Mouse (Mus musculus) embryonic facial prominence, embryonic 14.5 days (tissue): ENCODE measurements at regions not wholly inside any gene's neighbourhood (a gene's known extent, or its start where the extent isn't known, plus 50 kb on each side); places are given as distances from the start of the nearest gene placed in this dataset.

ENCODE experiments used
- ATAC-seq: fragments of 200-750 bp; cut with Nextera tagmentation; 2 replicates; pipeline ENCODE4 v1.8.0; 2017; ENCODE audit warnings: low read depth, moderate number of reproducible peaks, moderate TSS enrichment
- DNase-seq: peaks from one replicate; pipeline ENCODE4 v3.0.0-alpha.2; 2015; ENCODE audit warnings: low spot score
- H3K27ac ChIP-seq: fragments of 300-500 bp; sonication (generic); replicated peaks from 2 replicates; pipeline ENCODE4 v1.5.1; 2014; ENCODE audit warnings: low read depth, mild to moderate bottlenecking, low read length, moderate library complexity
- H3K27me3 ChIP-seq: fragments of 300-500 bp; sonication (generic); replicated peaks from 2 replicates; pipeline ENCODE4 v1.6.1; 2014; ENCODE audit warnings: low read length; ENCODE audit not compliant: control insufficient read depth, insufficient read depth
- H3K36me3 ChIP-seq: fragments of 300-500 bp; sonication (generic); 2 replicates; pipeline ENCODE4 v1.6.1; 2014; ENCODE audit warnings: low read length, mixed read lengths; ENCODE audit not compliant: control insufficient read depth, insufficient read depth
- H3K4me1 ChIP-seq: fragments of 300-500 bp; sonication (generic); 2 replicates; pipeline ENCODE4 v1.6.1; 2014; ENCODE audit warnings: antibody characterized with exemption, low read length; ENCODE audit not compliant: control insufficient read depth, insufficient read depth
- H3K4me2 ChIP-seq: fragments of 300-500 bp; sonication (generic); 2 replicates; pipeline ENCODE4 v1.6.1; 2014; ENCODE audit warnings: low read depth, mild to moderate bottlenecking, low read length, moderate library complexity, mixed read lengths
- H3K4me3 ChIP-seq: fragments of 300-500 bp; sonication (generic); 2 replicates; pipeline ENCODE4 v1.5.1; 2014; ENCODE audit warnings: low read depth, mild to moderate bottlenecking, low read length
- H3K9ac ChIP-seq: fragments of 300-500 bp; sonication (generic); 2 replicates; pipeline ENCODE4 v1.6.1; 2014; ENCODE audit warnings: low read depth, mild to moderate bottlenecking, low read length, moderate library complexity, mixed read lengths
- H3K9me3 ChIP-seq: fragments of 300-500 bp; sonication (generic); 2 replicates; pipeline ENCODE4 v1.6.1; 2016; ENCODE audit warnings: low read length; ENCODE audit not compliant: control insufficient read depth
- WGBS: fragments of 180-500 bp; shearing (Covaris S2); extraction: QIAGEN DNeasy Blood & Tissue Kit; methylation state at CpG from one replicate; pipeline ENCODE4 v1.1.7; 2014; 5-methylcytosine and 5-hydroxymethylcytosine counted together

DNA sequence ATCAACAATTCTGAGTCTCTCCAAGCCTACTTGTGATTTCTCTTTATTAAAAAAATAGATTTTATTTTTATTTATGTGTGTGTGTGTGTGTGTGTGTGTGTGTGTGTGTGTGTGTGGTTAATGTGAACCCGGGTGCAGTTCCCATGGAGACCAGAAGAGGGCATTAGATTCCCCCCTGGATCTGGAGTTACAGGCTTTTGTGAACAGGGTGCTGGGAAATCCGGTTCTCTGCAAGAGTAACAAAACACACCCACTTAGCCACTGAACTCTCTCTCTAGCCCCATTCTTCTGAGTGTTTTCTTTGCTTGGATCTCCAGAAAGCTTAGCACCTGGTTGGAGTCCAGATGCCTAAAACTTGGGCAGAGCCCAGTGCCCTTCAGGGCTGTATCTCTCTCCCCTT is 198.4 kb downstream of the Nucb2 start:
- no peaks in the 10 kb centered on the region for H3K36me3 ChIP-seq
- ATAC-seq (no peak), DNase-seq (no peak)
- no peak overlapping the region for H3K4me3 ChIP-seq
- 0 out of 2 replicates have a peak, but pooled peaks cover 3% of the 10 kb centered on the region for H3K4me1 ChIP-seq
- H3K9ac ChIP-seq, result no peak overlapping the region
- H3K9me3 ChIP-seq, result peaks cover 4% of the 10 kb centered on the region; the same call in 1 of the 2 replicates
- 83% methylated on average over 2 of the region's 2 CpGs for WGBS
- H3K27ac ChIP-seq, result no peak overlapping the region
- no peak overlapping the region for H3K4me2 ChIP-seq
- H3K27me3 ChIP-seq, result no peaks in the 10 kb centered on the region

DNA sequence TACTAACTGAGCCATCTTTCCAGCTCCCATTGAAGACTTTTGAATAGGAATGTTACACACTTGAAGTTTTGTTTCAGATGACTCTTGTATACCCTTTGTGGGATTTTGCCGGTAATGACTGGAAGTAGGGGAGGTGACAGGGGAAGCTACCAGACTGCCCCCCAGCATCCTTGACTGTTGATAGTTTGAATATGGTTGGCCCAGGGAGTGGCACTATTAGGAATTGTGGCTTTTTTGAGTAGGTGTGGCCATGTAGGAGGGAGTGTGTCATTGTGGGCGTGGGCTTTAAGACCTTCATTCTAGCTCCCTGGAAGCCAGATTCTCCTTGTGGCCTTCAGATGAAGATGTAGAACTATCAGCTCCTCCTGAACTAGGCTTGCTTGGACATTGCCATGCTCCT is 207.4 kb downstream of the Nucb2 start:
- WGBS, result 82% methylated on average over 2 of the region's 2 CpGs
- H3K9ac ChIP-seq, result no peak overlapping the region
- H3K4me3 ChIP-seq, result no peak overlapping the region
- H3K4me2 ChIP-seq, result no peak overlapping the region
- ATAC-seq (no peak), DNase-seq (no peak)
- H3K9me3 ChIP-seq, result no peaks in the 10 kb centered on the region
- H3K36me3 ChIP-seq, result no peaks in the 10 kb centered on the region
- no peak overlapping the region for H3K27ac ChIP-seq
- H3K4me1 ChIP-seq, result no peaks in the 10 kb centered on the region
- no peaks in the 10 kb centered on the region for H3K27me3 ChIP-seq

DNA sequence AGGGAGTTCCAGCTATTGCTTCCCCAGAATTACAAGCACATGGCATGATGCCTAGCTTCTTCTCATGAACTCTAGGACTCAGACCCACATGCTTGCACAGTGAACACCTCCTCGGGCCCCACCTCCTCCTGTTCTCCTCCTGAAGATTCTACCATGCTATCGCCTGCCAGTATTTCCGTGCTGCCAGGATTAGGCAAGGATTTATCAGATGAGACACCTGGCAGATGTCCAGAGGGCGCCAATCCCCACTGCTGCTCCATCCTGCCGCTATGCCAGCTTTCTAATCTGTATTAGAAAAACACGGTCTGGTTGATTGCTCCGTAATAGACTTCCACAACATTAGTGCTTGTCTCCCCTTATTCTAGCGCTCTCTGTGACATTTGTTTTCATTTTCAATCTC is 209.0 kb downstream of the Nucb2 start:
- no peak overlapping the region for H3K9ac ChIP-seq
- no peaks in the 10 kb centered on the region for H3K9me3 ChIP-seq
- H3K36me3 ChIP-seq, result no peaks in the 10 kb centered on the region
- no peak for ATAC-seq
- H3K27me3 ChIP-seq, result no peaks in the 10 kb centered on the region
- DNase-seq, result no peak
- no peak overlapping the region for H3K27ac ChIP-seq
- 66% methylated on average over 8 of the region's 8 CpGs for WGBS
- H3K4me3 ChIP-seq, result no peak overlapping the region
- no peaks in the 10 kb centered on the region for H3K4me1 ChIP-seq
- no peak overlapping the region for H3K4me2 ChIP-seq

DNA sequence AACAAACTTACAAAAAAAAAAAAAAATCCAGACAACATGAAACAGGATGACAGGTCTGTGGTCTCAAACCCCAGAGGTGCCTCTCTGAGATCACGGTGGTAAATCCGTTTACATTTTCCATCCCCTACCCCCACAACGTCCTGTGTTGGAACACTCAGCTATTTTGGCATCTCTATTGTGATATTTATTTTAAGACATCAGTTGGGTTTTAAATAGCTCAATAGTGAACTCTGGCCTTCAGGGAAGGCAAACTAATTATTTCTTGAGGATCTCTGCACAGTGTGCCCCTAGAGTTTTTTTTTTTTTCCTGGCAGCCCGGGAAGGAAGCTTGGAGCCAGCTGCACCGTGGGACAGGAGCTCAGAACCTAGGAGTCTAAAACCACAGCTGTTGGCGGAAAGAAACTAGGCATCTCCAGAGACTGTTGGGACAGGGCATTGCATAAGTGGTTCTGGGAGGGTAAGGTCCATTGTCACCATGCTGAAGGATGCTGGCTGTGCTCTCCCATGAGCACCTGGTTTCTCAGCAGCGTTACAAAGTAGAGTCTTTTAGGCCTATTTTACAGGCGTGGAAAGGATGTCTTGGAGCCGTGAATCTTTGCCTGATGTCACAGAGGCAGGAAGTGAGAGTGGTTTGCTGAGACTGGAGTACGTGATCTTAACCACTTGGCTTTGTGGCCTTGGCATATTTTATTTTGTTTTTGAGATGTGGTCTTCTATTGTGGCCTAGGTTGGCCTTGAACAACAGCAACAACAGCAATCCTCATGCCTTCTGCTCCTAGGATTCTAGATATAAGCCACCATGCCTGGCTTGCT is 211.3 kb downstream of the Nucb2 start:
- Histone ChIP-seq H3K9me3 (no peaks in the 10 kb centered on the region), H3K27ac (no peak overlapping the region), H3K4me3 (no peak overlapping the region), H3K27me3 (no peaks in the 10 kb centered on the region), H3K9ac (no peak overlapping the region), H3K36me3 (no peaks in the 10 kb centered on the region), H3K4me2 (no peak overlapping the region), H3K4me1 (no peaks in the 10 kb centered on the region)
- DNase-seq (peak; percentile 29), ATAC-seq (no peak)
- WGBS, result 44% methylated on average over 10 of the region's 10 CpGs

- no peak overlapping the region for H3K9ac ChIP-seq
- no peaks in the 10 kb centered on the region for H3K27me3 ChIP-seq
- H3K36me3 ChIP-seq, result no peaks in the 10 kb centered on the region
- H3K4me2 ChIP-seq, result no peak overlapping the region
- H3K27ac ChIP-seq, result no peak overlapping the region; the same call in 1 of the 2 replicates
- DNase-seq (peak; percentile 82), ATAC-seq (peak; percentile 93)
- WGBS, result 13% methylated on average over 2 of the region's 2 CpGs
- no peaks in the 10 kb centered on the region for H3K4me1 ChIP-seq
- no peak overlapping the region for H3K4me3 ChIP-seq
- no peaks in the 10 kb centered on the region for H3K9me3 ChIP-seq
Measured at GRCm38 (mm10) chr7:116728379-116728778, 224.2 kb downstream of the Nucb2 start.

DNA sequence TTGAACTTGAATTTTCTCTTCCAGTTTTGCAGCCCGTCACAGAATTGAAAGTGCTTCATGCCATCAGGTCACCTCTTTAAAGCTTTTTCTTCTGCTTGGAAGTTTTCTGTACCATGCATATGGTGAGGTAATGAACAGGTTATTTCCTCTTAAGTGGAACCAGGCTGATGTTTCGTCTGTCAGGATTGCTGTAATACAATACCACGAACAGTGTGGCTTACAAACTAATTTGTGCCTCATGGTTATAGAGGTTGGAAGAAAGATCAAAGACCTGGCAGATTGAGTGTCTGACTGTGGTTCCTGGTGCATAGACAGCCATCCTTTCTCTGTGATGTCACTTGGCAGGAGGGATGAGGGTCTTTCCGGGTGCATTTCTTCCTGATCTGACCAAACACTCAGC is 225.6 kb downstream of the Nucb2 start:
- Histone ChIP-seq H3K9me3 (no peaks in the 10 kb centered on the region), H3K27ac (no peak overlapping the region), H3K36me3 (no peaks in the 10 kb centered on the region), H3K9ac (no peak overlapping the region), H3K4me2 (no peak overlapping the region), H3K4me3 (no peak overlapping the region), H3K27me3 (no peaks in the 10 kb centered on the region), H3K4me1 (no peaks in the 10 kb centered on the region)
- DNase-seq (peak; percentile 62), ATAC-seq (peak; percentile 53)
- WGBS, result 19% methylated on average over 4 of the region's 4 CpGs

DNA sequence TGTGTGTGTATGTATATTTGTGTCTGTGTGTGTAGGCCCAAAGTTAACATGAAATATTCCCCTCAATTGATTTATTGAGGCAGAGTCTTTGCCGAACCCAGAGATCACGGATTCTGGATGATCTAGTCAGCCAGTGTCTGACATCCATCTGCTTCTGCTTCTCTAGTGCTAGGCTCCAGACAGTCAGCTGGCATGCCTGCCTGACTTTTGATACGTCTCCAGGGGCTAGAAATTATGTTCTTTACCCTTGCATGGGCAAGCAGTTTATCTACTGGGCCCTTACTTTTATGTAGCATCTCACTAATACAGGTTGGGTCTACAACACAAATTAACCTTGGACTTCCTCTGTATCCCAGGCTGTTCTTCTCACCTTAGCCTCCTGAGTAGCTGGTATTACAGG is 231.5 kb downstream of the Nucb2 start:
- no peak overlapping the region for H3K27ac ChIP-seq
- 43% methylated on average over 3 of the region's 3 CpGs for WGBS
- H3K36me3 ChIP-seq, result no peaks in the 10 kb centered on the region
- no peaks in the 10 kb centered on the region for H3K9me3 ChIP-seq
- ATAC-seq (no peak), DNase-seq (no peak)
- no peaks in the 10 kb centered on the region for H3K27me3 ChIP-seq
- no peak overlapping the region for H3K4me3 ChIP-seq
- no peak overlapping the region for H3K4me2 ChIP-seq
- H3K9ac ChIP-seq, result no peak overlapping the region
- H3K4me1 ChIP-seq, result no peaks in the 10 kb centered on the region

DNA sequence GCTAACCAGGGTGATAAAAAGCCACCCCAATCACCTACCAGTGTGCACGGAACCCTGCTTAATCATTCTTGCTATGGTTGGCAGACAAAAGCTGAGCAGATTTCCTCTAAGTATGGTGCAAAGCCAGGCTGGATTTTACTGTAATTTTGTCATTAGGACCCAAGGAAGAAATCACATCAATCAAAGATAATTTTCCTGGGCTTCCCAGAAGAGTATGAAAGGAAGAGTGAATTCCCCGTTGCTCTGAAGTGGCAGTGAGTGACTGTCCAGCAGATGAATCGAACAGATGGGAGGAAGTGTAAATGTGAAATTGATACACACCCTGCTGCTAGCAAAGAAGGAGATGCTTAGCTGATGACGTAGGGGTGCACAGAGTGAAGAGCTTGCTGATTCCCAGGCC is 232.2 kb downstream of the Nucb2 start:
- Histone ChIP-seq H3K9me3 (no peaks in the 10 kb centered on the region), H3K9ac (no peak overlapping the region), H3K4me3 (no peak overlapping the region), H3K4me2 (no peak overlapping the region), H3K27ac (no peak overlapping the region), H3K4me1 (no peaks in the 10 kb centered on the region), H3K27me3 (no peaks in the 10 kb centered on the region), H3K36me3 (no peaks in the 10 kb centered on the region)
- ATAC-seq, result no peak
- WGBS, result 44% methylated on average over 4 of the region's 4 CpGs
- DNase-seq, result peak; percentile 35

DNA sequence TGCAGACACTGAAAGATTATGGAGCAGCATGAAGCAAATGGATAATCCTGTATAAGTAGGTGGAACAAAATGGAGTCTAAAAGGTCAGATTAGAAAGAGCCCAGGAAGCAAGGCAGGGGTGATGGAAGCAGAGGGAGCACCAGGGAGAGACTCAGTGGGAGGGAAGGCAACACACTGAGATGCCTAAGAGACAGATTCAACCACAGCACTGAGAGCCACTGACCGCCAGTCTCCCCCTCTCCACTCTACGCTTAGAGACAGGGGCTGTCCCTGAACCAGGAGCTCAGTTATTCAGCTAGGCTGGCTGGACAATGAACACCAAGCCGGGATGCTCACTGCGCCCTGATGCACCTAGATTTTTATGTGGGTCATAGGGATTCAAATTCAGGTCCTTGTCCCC is 233.8 kb downstream of the Nucb2 start:
- no peaks in the 10 kb centered on the region for H3K36me3 ChIP-seq
- no peak overlapping the region for H3K4me2 ChIP-seq
- H3K27ac ChIP-seq, result no peak overlapping the region
- 97% methylated on average over 4 of the region's 4 CpGs for whole genome bisulfite sequencing
- H3K4me1 ChIP-seq, result no peaks in the 10 kb centered on the region
- DNase-seq (no peak), ATAC-seq (no peak)
- H3K27me3 ChIP-seq, result no peaks in the 10 kb centered on the region
- no peak overlapping the region for H3K4me3 ChIP-seq
- H3K9me3 ChIP-seq, result no peaks in the 10 kb centered on the region
- H3K9ac ChIP-seq, result no peak overlapping the region
